Mouse (Mus musculus) thymus, adult 18-20 months (tissue): ENCODE data around the gene Grin2a.

Source experiments
- DNase-seq, 2 experiments: peaks; one replicate each; pipeline ENCODE4 v3.0.0; 2022; ENCODE audit warnings: mixed read lengths in 2 of 2

The Grin2a gene

GRCm38 (mm10) chr16:9962482-9962881 is 32.9 kb downstream of the Grin2a start:
- DNase-seq, result no peak

- no peak for DNase-seq
Observed at GRCm38 (mm10) chr16:9959340-9959739, 36.0 kb downstream of the Grin2a start.

- no peak for DNase-seq
Observed at GRCm38 (mm10) chr16:9954266-9954665, 41.1 kb downstream of the Grin2a start.

GRCm38 (mm10) chr16:9953396-9953831 is 41.9 kb downstream of the Grin2a start:
- no peak for DNase-seq

GRCm38 (mm10) chr16:9949250-9949649 is 46.1 kb downstream of the Grin2a start:
- DNase-seq, result no peak

GRCm38 (mm10) chr16:9947430-9947829 is 47.9 kb downstream of the Grin2a start:
- DNase-seq, result no peak

GRCm38 (mm10) chr16:9944836-9945235 is 50.5 kb downstream of the Grin2a start:
- no peak for DNase-seq

- DNase-seq, result no peak
Observed at GRCm38 (mm10) chr16:9941306-9941930, 53.9 kb downstream of the Grin2a start.

GRCm38 (mm10) chr16:9940716-9941115 is 54.6 kb downstream of the Grin2a start:
- DNase-seq, result no peak

GRCm38 (mm10) chr16:9910672-9911071 is 84.7 kb downstream of the Grin2a start:
- DNase-seq, result no peak

- DNase-seq, result no peak
Observed at GRCm38 (mm10) chr16:9909225-9909624, 86.1 kb downstream of the Grin2a start.

GRCm38 (mm10) chr16:9904443-9904842 is 90.9 kb downstream of the Grin2a start:
- no peak for DNase-seq

GRCm38 (mm10) chr16:9902680-9903463 is 92.5 kb downstream of the Grin2a start:
- DNase-seq, result no peak

- DNase-seq, result no peak
Observed at GRCm38 (mm10) chr16:9901433-9901832, 93.9 kb downstream of the Grin2a start.

GRCm38 (mm10) chr16:9900996-9901395 is 94.4 kb downstream of the Grin2a start:
- no peak for DNase-seq

GRCm38 (mm10) chr16:9900196-9900595 is 95.2 kb downstream of the Grin2a start:
- no peak for DNase-seq

GRCm38 (mm10) chr16:9899176-9899575 is 96.2 kb downstream of the Grin2a start:
- no peak for DNase-seq

- DNase-seq, result no peak
Observed at GRCm38 (mm10) chr16:9895581-9895980, 99.8 kb downstream of the Grin2a start.

GRCm38 (mm10) chr16:9886155-9886554 is 109.2 kb downstream of the Grin2a start:
- no peak for DNase-seq

GRCm38 (mm10) chr16:9884141-9884540 is 111.2 kb downstream of the Grin2a start:
- DNase-seq, result no peak

GRCm38 (mm10) chr16:9882420-9882819 is 112.9 kb downstream of the Grin2a start:
- DNase-seq, result no peak

GRCm38 (mm10) chr16:9873001-9873400 is 122.4 kb downstream of the Grin2a start:
- DNase-seq, result no peak

- no peak for DNase-seq
Observed at GRCm38 (mm10) chr16:9865710-9866109, 129.7 kb downstream of the Grin2a start.

GRCm38 (mm10) chr16:9865039-9865438 is 130.3 kb downstream of the Grin2a start:
- no peak for DNase-seq
